8 mouse cellular contexts compared by ENCODE assay signal in the genomic region with DNA sequence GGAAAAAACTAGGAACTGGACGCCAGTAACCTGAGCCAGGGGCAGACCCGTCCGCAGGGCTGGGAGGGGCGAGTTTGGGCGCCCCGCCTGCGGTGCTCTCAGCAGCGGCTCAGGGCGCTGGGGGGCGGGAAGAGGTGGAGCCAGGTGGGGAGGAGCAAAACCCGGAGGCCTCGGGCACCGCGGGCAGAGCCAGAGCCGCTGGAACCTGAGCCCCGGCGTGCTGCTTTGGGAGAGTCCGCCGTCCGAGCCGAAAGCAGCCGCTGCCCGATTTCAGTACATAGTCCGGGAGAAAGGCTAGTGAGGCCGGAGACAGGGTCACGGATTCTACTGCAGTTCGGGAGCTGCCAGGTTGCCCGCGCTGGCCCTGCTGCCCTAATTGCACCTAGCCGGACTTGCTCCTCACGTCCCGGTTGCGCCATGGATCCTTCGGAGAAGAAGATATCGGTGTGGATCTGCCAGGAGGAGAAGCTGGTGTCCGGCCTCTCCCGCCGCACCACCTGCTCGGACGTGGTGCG. TPM values are rescaled to one million over a fixed set of nuclear protein-coding genes. Genes with fewer than 3 reads are reported as not detected.
A peak's percentile ranks its signal among the peaks of the same experiment; 100 is the strongest.
DNase-seq lines count a peak whose midpoint lies in the region; ATAC-seq and TF ChIP-seq lines count a peak whose summit lies in the region.

A gene (plus strand): TSS at position 186 of the 515 bp plus-strand sequence.

- H3K27ac ChIP-seq in forebrain, embryonic 10.5 days: peak within 1 kb of the TSS; percentile 40; the same call in 1 of the 2 replicates
- H3K27ac ChIP-seq in heart, embryonic 14.5 days (replicated peaks in 1 of 2; ENCODE audit: control insufficient read depth in 1 of 2, insufficient read depth in 1 of 2, low read depth in 2 of 2, low read length in 2 of 2): peak within 1 kb of the TSS in 1 of 2 experiments; percentile 41; a peak in 1 of 4 replicates
- H3K27ac ChIP-seq in kidney, postnatal 0 days: peak within 1 kb of the TSS; percentile 78
- peak within 1 kb of the TSS; percentile 64 for H3K27ac ChIP-seq in lung, embryonic 15.5 days

- peaks cover 11% of the 10 kb centered on the region for H3K9me3 ChIP-seq in E14TG2a.4 (ENCODE audit: low read length)
- H3K9me3 ChIP-seq in forebrain, embryonic 10.5 days: no peaks in the 10 kb centered on the region; the same call in 1 of the 2 replicates
- no peaks in the 10 kb centered on the region for H3K9me3 ChIP-seq in heart, embryonic 14.5 days (ENCODE audit: control insufficient read depth, low read length)
- H3K9me3 ChIP-seq in kidney, postnatal 0 days (replicated peaks; ENCODE audit: low read length): no peaks in the 10 kb centered on the region
- H3K9me3 ChIP-seq in lung, embryonic 15.5 days: no peaks in the 10 kb centered on the region

- peaks cover 64% of the 10 kb centered on the region for H3K27me3 ChIP-seq in E14TG2a.4 (ENCODE audit: insufficient read depth, low read length)
- H3K27me3 ChIP-seq in forebrain, embryonic 10.5 days (ENCODE audit: poor library complexity, severe bottlenecking): peaks cover 66% of the 10 kb centered on the region
- peaks cover 16% of the 10 kb centered on the region for H3K27me3 ChIP-seq in heart, embryonic 14.5 days (ENCODE audit: control insufficient read depth, insufficient read depth, low read length)
- H3K27me3 ChIP-seq in kidney, postnatal 0 days (ENCODE audit: insufficient read depth, low read length): peaks cover 7% of the 10 kb centered on the region
- peaks cover 41% of the 10 kb centered on the region for H3K27me3 ChIP-seq in lung, embryonic 15.5 days

- H3K4me1 ChIP-seq in E14TG2a.4 (replicated peaks; ENCODE audit: low read depth, low read length): peaks cover 24% of the 10 kb centered on the region
- peaks cover 44% of the 10 kb centered on the region for H3K4me1 ChIP-seq in forebrain, embryonic 10.5 days
- peaks cover 2 to 12% of the 10 kb centered on the region in 2 experiments; a peak in 3 of 4 replicates for H3K4me1 ChIP-seq in heart, embryonic 14.5 days (ENCODE audit: control insufficient read depth in 2 of 2, insufficient read depth in 2 of 2, low read length in 2 of 2)
- peaks cover 12% of the 10 kb centered on the region; the same call in 1 of the 2 replicates for H3K4me1 ChIP-seq in kidney, postnatal 0 days (replicated peaks; ENCODE audit: insufficient read depth, low read length)
- H3K4me1 ChIP-seq in lung, embryonic 15.5 days: peaks cover 24% of the 10 kb centered on the region

- peak; percentile 95 to 96 for DNase-seq in adrenal gland, postnatal 36 days
- DNase-seq in forebrain, embryonic 10.5 days (ENCODE audit: extremely low spot score, low spot score): peak; percentile 75
- peak; percentile 89 for DNase-seq in kidney, postnatal 0 days (ENCODE audit: low spot score)
- peak; percentile 76 for DNase-seq in ovary, postnatal 14 days (ENCODE audit: low spot score)

- H3K9ac ChIP-seq in heart, embryonic 14.5 days (ENCODE audit: low read length): peak within 1 kb of the TSS; percentile 74
- peak within 1 kb of the TSS; percentile 78 for H3K9ac ChIP-seq in kidney, postnatal 0 days (ENCODE audit: low read depth, low read length)
- peak within 1 kb of the TSS; percentile 55 for H3K9ac ChIP-seq in lung, embryonic 15.5 days

- peak within 1 kb of the TSS; percentile 81 for H3K4me3 ChIP-seq in E14TG2a.4 (replicated peaks; ENCODE audit: low read length)
- H3K4me3 ChIP-seq in forebrain, embryonic 10.5 days: peak within 1 kb of the TSS; percentile 53
- H3K4me3 ChIP-seq in heart, embryonic 14.5 days (ENCODE audit: control insufficient read depth in 1 of 2, insufficient read depth in 1 of 2, low read depth in 1 of 2, low read length in 2 of 2): peak within 1 kb of the TSS; percentile 47 to 59
- peak within 1 kb of the TSS; percentile 63 for H3K4me3 ChIP-seq in kidney, postnatal 0 days (replicated peaks; ENCODE audit: low read depth, low read length)
- peak within 1 kb of the TSS; percentile 53 for H3K4me3 ChIP-seq in lung, embryonic 15.5 days

- WGBS in forebrain, embryonic 10.5 days: under 1% methylated on average over 41 of the region's 41 CpGs
- WGBS in heart, embryonic 14.5 days: 1% methylated on average over 41 of the region's 41 CpGs
- 1% methylated on average over 41 of the region's 41 CpGs for WGBS in kidney, postnatal 0 days
- 1% methylated on average over 41 of the region's 41 CpGs for WGBS in lung, embryonic 15.5 days

- peak within 1 kb of the TSS; percentile 96 for H3K4me2 ChIP-seq in heart, embryonic 14.5 days (ENCODE audit: low read length)
- H3K4me2 ChIP-seq in kidney, postnatal 0 days (ENCODE audit: low read length): peak within 1 kb of the TSS; percentile 90
- peak within 1 kb of the TSS; percentile 65 for H3K4me2 ChIP-seq in lung, embryonic 15.5 days

- no peak for TF ChIP-seq CTCF in E14TG2a.4 (conservative IDR thresholded peaks at IDR 0.05; ENCODE audit: low read length)
- no peak for TF ChIP-seq CTCF in kidney, postnatal 0 days (IDR thresholded peaks at IDR 0.05; ENCODE audit: low read depth)

- peak; percentile 90 for ATAC-seq in heart, embryonic 14.5 days (ENCODE audit: insufficient number of reproducible peaks, insufficient read depth, low FRiP score, low read depth)
- peak; percentile 92 for ATAC-seq in kidney, postnatal 0 days (replicated peaks; ENCODE audit: low FRiP score, low read depth)
- ATAC-seq in lung, embryonic 15.5 days (ENCODE audit: borderline replicate concordance, extremely low read depth, low FRiP score, low TSS enrichment): peak; percentile 93
- ATAC-seq in erythroid progenitor cell, adult 5-6 weeks (replicated peaks; ENCODE audit: low FRiP score, poor library complexity, severe bottlenecking): no peak

- H3K36me3 ChIP-seq in E14TG2a.4 (ENCODE audit: insufficient read depth, low read length): no peaks in the 10 kb centered on the region
- H3K36me3 ChIP-seq in forebrain, embryonic 10.5 days (replicated peaks): no peaks in the 10 kb centered on the region
- no peaks in the 10 kb centered on the region for H3K36me3 ChIP-seq in heart, embryonic 14.5 days (ENCODE audit: control insufficient read depth, insufficient read depth, low read length)
- no peaks in the 10 kb centered on the region for H3K36me3 ChIP-seq in kidney, postnatal 0 days (ENCODE audit: insufficient read depth, low read length)
- no peaks in the 10 kb centered on the region for H3K36me3 ChIP-seq in lung, embryonic 15.5 days

RNA-seq across cellular contexts. Expression of the gene that starts here (rescaled TPM):
- 1 to 10 TPM; 3.4 to 8.0 TPM for total RNA-seq in adrenal gland, postnatal 36 days (2021)
- polyA plus RNA-seq in forebrain, embryonic 10.5 days (2016; fragmentation: Nextera tagmentation; extraction: Ambion mirVana): 0.53 and 0.86 TPM in 2 replicates
- polyA plus RNA-seq in heart, embryonic 14.5 days (2014; fragmentation: Nextera tagmentation; extraction: Ambion mirVana): 3.0 and 3.9 TPM in 2 replicates
- 19.9 and 20.8 TPM in 2 replicates for polyA plus RNA-seq in kidney, postnatal 0 days (2015; fragmentation: Nextera tagmentation; extraction: Ambion mirVana)
- polyA plus RNA-seq in lung, embryonic 15.5 days (2015; fragmentation: Nextera tagmentation; extraction: Ambion mirVana): 22.5 and 25.3 TPM in 2 replicates
- not detected in 2 replicates for total RNA-seq in erythroid progenitor cell, adult 5-6 weeks (2015; ENCODE audit: low replicate concordance)
- not detected in 2 replicates for total RNA-seq in erythroid progenitor cell, adult 5-6 weeks (2017; ENCODE audit: low replicate concordance)

Comparison
In these comparisons a context has a peak if more than half of its experiments do, and no peak if none do; other contexts are left out.
1. RNA of the gene that starts here (total RNA-seq): 3.4 to 8.0 TPM in adrenal gland, postnatal 36 days; not detected in erythroid progenitor cell, adult 5-6 weeks; every median in the first group is over 4 times any median in the second.
2. Peak in DNase-seq, H3K4me3 ChIP-seq and H3K27ac ChIP-seq in forebrain, embryonic 10.5 days; RNA of the gene not detected or under 1 TPM.
3. Peak in every context shown above with its lines, with median percentiles within 50 percentile points of each other: H3K4me3 ChIP-seq, DNase-seq, H3K4me2 ChIP-seq and H3K9ac ChIP-seq.